Mouse (Mus musculus): ENCODE results near the gene Mtrf1l.
A peak's percentile ranks its signal among the peaks of the same experiment; 100 is the strongest.

The Mtrf1l gene

GRCm38 (mm10) chr10:5823740-5824491, at the start of gene Mtrf1l:
Gene Mtrf1l (minus strand): TSS chr10:5823910.
- peak; percentile 97 for DNase-seq

GRCm38 (mm10) chr10:5871081-5871480, 47.4 kb upstream of the Mtrf1l start:
- no peak for DNase-seq

- peak; percentile 44 to 72 for DNase-seq
Observed at GRCm38 (mm10) chr10:5867981-5868552, 44.4 kb upstream of the Mtrf1l start.

GRCm38 (mm10) chr10:5865996-5866395, 42.3 kb upstream of the Mtrf1l start:
- DNase-seq, result peak; percentile 55

- DNase-seq, result peak in 1 of 2 experiments; percentile 18
Observed at GRCm38 (mm10) chr10:5862669-5863068, 39.0 kb upstream of the Mtrf1l start.

GRCm38 (mm10) chr10:5860849-5861248, 37.1 kb upstream of the Mtrf1l start:
- DNase-seq, result no peak

- DNase-seq, result peak in 1 of 2 experiments; percentile 64
Observed at GRCm38 (mm10) chr10:5859729-5860128, 36.0 kb upstream of the Mtrf1l start.

GRCm38 (mm10) chr10:5857996-5858549, 34.4 kb upstream of the Mtrf1l start:
- no peak for DNase-seq

- no peak for DNase-seq
Observed at GRCm38 (mm10) chr10:5853290-5853868, 29.7 kb upstream of the Mtrf1l start.

- DNase-seq, result peak in 1 of 2 experiments; percentile 39
Observed at GRCm38 (mm10) chr10:5846939-5847338, 23.2 kb upstream of the Mtrf1l start.

GRCm38 (mm10) chr10:5841369-5841768, 17.7 kb upstream of the Mtrf1l start:
- peak; percentile 56 to 68 for DNase-seq

- no peak for DNase-seq
Observed at GRCm38 (mm10) chr10:5826336-5827025, 2.8 kb upstream of the Mtrf1l start.

GRCm38 (mm10) chr10:5824779-5825178, 1.1 kb upstream of the Mtrf1l start:
- peak; percentile 58 to 70 for DNase-seq

GRCm38 (mm10) chr10:5823291-5823739, 395 bp downstream of the Mtrf1l start:
- DNase-seq, result no peak

- DNase-seq, result no peak
Observed at GRCm38 (mm10) chr10:5818772-5819171, 4.9 kb downstream of the Mtrf1l start.

- DNase-seq, result no peak
Observed at GRCm38 (mm10) chr10:5815968-5816367, 7.7 kb downstream of the Mtrf1l start.

GRCm38 (mm10) chr10:5813724-5814123, 10.0 kb downstream of the Mtrf1l start:
- DNase-seq, result no peak

- no peak for DNase-seq
Observed at GRCm38 (mm10) chr10:5807683-5808082, 16.0 kb downstream of the Mtrf1l start.

- no peak for DNase-seq
Observed at GRCm38 (mm10) chr10:5806996-5807395, 16.7 kb downstream of the Mtrf1l start.

- no peak for DNase-seq
Observed at GRCm38 (mm10) chr10:5806416-5806815, 17.3 kb downstream of the Mtrf1l start.

GRCm38 (mm10) chr10:5805731-5806307, 17.9 kb downstream of the Mtrf1l start:
- DNase-seq, result peak; percentile 97

- peak; percentile 99 to 100 for DNase-seq
Observed at GRCm38 (mm10) chr10:5805243-5805730, 18.4 kb downstream of the Mtrf1l start, which contains the start of gene Fbxo5. Gene Fbxo5 (minus strand): TSS chr10:5805600.

Data from cerebellum, postnatal 14 days (tissue).